Mouse (Mus musculus) v-Abl transformed pro-B cells (cell line): ENCODE results near the gene Arcn1.

ENCODE experiments used
- in situ Hi-C, 2 experiments: fragments of 400-800 bp; cut with MboI; formaldehyde crosslinking; loops; one replicate each; pipeline ENCODE4 v1.15.1; 2025; ENCODE audit not compliant: unreplicated experiment in 2 of 2

Arcn1 gene

DNA sequence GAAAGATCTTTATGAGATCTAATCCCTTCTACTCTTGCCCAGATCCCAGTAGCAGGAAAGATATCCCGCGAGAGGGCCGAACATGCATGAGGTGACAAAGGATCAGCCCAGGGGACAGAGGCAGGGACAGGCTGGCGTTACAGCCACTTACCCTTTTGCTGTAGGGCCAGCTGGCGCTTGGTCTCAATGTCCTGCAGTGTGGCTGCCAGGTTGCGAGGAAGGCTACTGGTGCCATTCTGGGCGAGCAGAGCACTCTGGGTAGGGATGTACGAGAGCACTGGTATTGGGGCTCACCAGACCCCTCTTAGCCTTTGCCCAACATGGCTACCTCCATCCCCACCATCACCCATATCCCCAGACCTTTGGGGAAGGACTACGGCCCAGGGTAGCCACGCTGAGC, 68.4 kb downstream of the Arcn1 start:
- in situ Hi-C loops: loop anchor here in 1 of 2 experiments (25.0 kb wide), 1 partner anchor 712 kb away; no protein-coding TSS in a partner anchor

DNA sequence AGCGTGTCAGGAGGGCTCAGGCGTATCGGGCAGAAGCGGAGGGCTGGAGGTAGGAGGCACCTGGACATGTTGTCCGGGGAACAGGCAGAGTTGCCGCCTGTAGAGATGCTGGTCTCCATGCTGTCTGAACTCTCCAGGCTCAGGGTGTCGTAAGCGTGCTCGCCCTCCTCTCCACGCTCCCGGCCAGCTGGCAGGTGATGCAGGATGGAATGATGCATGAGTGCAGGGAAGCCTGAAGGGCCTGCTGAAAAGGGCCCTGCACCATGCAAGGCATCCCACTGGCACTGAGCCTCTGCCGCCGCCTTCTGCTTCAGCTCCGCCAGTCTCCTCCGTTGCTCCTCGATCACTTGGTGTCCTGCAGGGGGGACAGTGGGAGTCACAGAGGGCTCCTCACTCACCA, 69.8 kb downstream of the Arcn1 start:
- in situ Hi-C loops: loop anchor here in 1 of 2 experiments (25.0 kb wide), 1 partner anchor 711 kb away; no protein-coding TSS in a partner anchor

DNA sequence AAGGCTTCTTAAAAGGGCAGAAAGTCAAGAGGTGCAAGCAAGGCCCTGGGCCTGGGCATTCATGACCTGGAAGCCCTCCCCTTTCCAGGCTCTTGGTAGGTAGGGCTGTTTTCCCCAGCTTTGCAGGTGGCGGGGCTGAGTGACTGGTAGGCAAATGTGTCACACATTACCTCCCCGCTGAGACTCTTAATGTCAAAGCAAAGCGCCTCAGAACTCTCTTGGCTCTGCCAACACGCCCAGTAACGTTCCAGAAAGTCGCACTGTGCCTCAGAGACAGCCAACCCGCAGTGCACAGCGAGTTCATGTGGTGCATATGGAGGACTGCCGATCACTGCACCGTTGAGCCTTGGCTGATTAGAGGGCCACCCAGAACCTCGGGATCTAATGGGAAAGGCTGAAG, 74.6 kb downstream of the Arcn1 start:
- in situ Hi-C loops: loop anchor here in 1 of 2 experiments (25.0 kb wide), 1 partner anchor 706 kb away; no protein-coding TSS in a partner anchor

DNA sequence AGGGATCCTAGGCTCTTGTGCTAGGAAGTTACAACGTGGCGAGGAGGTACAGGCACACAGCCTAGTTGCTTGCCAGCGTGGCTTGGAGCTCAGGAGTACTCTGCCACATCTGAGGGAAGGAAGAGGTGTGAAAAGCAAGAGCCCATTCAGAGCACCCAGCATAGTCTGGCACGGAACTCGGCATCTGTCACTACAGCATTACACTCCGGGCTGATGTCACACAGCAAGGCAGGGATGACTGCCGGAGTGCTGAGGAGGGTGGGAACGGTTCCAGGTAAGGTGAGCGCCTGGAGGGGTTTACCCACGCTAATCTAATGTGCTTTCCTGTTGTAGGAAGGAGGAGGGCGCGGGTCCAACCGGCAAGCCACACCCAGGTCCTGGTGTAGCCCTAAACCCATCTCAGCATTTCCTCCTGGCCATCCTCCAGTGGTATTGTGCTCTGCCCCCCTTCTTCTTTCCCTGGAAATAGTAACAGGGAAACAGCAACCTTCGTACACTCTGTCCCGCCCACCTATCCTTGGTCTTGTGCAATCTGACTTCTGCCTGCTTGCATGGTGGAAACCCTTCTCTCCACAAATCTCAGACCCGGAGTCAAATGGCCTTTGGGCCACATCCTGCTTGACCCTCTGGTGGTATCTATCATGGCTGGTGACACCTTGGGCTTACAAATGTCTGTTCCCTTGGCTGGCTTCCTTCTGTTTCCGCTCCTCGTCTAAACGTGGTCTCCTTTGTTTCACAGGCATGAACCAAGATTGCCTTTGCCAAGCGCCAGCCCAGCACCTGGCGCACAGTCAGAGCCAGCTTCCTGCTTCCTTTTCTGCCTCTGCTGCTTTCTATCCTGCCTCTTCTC, 75.7 kb downstream of the Arcn1 start:
- in situ Hi-C loops: loop anchor here in 1 of 2 experiments (25.0 kb wide), 1 partner anchor 705 kb away; no protein-coding TSS in a partner anchor
